Mouse (Mus musculus) adrenal gland, postnatal 10 days (tissue): Measurements from ENCODE around the gene Arvcf. TPM values are rescaled to one million over a fixed set of nuclear protein-coding genes. Genes with fewer than 3 reads are reported as not detected.

Source experiments
- DNase-seq: peaks from one replicate; pipeline ENCODE4 v3.0.0; 2021; ENCODE audit warnings: mixed read lengths
- total RNA-seq, 2 experiments: library from RNA; stranded (reverse); gene quantifications; 2 replicates each; pipeline ENCODE4 v1.2.3; 2021

The Arvcf gene
- total RNA-seq, 2 experiments from 2014 or later: 29.4 to 39.2 TPM

DNA sequence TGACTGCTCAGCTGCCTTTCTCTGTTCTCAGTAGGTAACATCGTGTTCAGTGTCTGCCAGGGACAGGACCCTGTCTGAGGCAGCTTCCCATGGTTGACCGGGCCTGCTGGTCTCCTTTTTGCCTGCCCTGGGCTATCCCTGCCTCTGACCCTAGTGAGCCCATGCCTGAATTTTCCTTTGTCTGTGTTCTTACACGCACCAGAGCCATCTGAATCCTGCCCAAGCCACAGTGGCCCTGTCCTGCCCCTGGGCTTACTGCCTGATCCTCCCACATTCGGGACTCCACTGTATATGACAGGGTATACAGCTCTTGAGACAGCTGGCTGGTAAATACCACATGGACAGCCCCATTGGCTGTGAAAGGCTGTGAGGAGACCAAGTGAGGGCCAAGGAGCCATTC lies 61.8 kb downstream of the Arvcf start:
- no peak for DNase-seq

DNA sequence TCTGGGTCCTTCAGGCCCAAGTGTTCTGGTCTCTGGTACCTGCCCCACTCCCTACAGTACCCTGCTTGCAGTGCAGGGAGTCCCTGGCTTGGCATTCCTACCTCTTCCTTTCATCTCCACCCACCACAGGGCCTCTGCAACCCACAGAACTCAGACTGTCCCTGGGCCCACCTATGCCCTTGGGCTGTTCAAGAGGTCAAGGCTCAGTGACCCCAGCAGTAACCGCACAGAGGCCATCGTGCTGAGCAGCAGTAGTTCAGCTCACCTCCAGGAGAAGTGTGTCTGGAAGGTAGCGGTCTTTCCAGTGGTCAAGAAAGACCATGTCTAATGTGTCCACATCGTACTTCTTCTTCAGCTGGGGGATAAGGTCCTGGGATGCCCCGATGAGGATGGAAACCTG lies 62.4 kb downstream of the Arvcf start:
- DNase-seq: no peak

DNA sequence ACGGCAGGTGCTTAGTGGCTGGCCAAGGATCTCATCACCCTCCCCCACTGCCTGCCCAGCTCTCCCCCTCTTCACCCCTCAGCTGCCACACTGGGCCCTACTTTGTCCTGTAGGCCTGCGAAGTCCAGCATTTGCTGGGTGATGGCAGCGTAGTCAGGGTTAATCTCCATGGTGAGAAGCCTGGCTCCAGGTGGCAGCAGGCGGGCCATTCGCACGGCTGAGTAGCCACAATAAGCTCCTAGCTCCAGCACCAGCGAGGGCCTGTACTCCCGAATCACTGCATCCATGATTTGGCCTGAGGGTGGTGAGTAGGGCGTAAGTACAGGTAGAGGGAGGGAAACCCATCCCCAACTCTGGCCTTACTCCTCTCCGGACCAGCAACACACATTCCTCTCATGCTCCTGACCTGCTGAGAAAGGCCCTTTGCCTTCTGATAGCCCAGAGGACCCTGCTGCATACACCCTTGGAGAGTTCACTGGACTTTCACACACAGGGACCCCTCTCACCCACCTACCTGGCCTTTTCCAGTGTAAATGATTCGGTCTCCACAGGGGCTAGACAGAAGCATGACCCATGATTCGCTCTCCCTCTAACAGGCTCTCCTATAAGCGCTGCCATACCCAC lies 63.2 kb downstream of the Arvcf start:
- no peak for DNase-seq

DNA sequence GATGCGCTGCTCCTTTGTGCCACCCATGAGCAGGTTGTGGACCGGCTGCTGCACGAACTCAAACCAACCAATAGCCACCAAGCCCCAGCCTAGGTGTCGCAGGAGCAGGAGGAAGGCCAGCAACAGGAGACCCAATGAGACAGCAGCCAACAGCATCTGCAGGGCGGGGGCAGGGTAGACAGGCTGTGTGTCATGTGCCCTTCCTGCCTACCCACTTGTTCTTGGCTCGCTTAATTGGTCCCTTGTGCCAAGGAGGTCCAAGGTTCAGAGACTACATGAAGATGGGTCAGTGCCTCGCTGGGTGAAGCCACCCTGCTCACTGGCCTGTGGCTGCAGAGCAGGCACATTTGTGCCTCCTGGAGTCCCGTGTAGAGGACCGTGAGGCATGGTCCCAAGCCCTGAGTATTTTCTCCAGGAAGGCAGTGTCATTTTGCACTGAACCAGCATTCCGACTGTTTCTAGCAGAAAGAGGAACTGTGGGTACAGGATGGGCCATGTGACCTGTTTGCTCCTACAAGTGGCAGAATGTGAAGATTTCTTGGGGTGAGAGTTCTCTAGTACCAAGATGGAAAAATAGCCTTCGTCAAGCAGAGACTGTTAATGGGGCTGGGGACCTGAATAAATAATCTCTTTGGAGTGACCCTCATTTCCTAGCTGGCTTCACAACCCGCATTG lies 64.0 kb downstream of the Arvcf start:
- peak; percentile 87 for DNase-seq

DNA sequence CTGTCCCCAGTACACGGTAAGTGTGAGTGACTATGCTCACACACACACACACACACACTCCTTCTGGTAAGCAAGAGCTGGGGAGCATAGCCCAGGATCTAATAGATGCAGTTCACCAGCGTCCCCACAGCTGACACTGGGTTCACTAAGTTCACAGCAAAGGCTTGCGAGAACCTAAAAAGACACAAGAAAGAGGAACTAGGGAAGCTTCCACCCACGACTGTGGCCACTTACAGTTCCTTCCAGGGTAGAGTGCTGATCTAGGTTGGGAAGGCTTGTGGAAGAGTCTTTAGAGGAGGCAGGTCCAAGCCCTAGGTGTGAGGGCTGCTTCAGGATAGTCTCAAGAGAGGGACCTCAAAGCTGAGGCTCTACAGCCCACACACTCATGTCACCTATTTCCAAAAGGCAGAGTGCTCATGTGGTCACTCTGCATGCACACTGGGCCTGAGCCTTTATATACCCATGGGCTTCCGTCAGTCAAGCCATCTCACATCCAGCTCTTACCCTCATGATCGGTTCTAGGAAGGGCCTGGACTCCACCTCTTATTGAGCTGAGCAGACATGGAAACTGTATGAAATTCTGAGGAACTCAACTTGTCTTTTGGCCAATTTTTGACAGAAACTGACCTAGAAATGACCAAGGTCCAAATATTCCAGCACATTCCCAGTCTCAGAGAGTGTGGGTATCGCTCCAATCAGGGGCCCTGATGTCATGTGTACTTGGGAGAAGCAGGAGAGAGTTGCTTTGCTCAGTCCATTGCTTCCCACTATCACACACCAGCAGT lies 65.2 kb downstream of the Arvcf start:
- DNase-seq: no peak

DNA sequence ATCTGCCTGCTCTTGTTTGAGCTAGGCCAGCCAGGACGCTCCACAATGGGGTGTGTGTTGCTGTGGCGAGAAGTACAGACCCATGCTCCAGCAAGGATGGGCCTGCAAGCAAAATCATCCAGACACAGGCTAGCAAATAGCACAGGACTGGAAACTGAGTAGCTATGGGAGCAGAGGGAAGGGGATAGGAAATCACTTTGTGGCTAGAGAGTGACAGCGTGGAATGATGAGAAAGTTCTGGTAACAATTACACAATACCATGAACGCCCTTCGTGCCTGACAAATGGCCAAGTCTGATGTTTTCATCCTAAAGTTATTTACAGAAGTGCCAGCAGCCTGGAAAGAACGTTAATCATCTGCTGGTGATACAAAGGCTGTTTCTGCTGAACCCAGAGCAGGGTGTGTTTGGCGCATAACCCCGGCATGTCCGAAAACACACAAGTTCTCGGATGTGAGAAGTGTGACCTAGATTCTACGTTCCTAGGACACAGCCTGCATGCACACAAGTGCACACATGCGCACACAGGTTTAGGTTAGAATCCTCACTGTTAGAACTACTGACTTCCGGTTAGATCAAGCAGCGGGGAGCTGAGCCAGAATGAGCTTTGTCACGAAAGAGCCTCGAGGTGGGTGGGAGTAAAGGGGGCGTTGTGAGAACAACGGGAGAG lies 68.2 kb downstream of the Arvcf start:
- peak; percentile 69 for DNase-seq

DNA sequence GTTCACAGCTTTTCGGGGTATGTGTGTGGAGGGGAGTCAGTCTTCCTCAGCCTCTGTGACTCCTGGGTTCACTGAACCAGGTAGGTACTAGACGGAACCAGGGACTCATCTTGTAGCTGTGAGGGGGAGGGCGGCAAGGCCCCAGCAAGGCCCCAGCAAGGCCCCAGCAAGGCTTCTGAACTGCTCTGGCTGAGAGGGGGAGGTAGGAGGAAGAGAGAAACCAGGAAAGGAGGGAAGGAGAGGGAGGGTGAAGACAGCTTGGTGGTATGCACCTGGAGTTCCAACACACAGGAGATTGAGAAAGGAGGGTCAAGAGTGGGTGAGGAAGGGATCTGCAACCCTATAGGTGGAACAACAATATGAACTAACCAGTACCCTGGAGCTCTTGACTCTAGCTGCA lies 68.9 kb downstream of the Arvcf start:
- DNase-seq: no peak

DNA sequence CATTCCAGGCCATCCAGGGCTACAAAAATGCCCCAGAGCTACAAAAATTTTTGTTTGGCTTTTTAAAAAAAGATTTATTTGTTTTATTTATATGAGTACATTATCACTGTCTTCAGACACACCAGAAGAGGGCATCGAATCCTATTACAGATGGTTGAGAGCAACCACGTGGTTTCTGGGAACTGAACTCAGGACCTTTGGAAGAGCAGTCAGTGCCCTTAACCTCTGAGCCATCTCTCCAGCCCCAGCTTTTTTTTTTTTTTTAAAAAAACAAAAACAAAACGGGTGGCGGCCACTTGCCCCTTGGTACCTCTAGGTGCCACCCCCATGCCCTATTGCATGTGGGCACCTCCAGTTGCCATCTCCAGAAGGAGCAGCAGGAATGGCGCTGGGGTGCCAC lies 69.5 kb downstream of the Arvcf start:
- DNase-seq: no peak

DNA sequence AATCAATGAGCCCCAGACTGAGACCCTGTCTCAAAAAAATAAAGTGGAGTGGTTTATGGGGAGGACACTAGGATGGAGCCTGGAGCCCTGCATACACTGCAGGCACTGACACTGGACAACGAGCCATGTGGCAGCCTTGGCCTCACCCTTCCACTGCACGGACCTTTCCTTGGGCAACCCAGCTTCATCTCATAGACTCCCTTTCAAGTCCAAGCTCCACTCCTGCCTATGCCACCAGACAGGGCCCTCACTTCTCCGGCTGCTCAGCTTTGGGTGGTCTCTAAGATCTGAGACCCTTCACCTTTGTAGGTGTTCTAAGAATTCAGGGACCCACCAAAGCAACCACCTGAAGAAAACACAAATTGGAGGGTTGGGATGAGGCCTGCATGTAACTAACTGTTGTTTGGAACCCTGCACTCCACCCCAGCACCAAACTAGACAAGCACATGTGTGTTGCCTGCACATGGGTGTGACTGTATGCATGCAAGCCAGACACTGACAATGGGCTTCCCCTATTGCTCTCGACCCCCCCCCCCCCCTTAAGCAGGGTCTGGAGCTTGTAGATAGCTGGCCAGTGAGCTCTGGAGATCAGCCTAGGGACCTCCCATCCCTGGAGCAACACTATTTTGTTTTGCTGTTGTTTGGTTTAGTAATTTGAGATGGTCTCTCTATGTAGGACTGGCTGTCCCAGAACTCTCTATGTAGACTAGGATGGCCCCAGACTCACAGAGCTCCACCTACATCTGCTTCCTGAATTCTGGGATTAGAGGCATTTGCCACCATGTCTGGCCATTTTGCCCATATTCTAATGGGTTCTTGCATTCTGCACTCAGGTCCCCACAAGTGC lies 71.0 kb downstream of the Arvcf start:
- DNase-seq: no peak

DNA sequence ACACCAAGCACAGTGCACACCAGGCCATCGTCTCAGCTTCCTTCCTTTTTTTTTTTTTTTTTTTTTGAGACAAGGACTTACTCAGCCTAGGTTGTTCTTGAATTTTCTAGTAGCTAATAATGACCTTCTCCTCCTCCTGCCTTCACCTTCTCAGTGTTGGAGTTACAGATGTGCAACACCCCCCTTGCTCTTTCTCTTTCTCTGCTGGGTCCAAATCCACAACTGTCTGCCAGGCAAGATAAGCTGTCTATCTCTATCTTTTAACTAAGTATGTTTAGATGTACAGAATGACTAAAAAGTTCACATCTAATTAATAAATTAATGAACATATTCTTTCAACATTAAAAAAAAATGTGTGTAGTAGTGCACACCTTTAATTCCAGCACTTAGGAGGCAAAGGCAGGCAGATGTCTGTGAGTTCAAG lies 71.6 kb downstream of the Arvcf start:
- DNase-seq: no peak

DNA sequence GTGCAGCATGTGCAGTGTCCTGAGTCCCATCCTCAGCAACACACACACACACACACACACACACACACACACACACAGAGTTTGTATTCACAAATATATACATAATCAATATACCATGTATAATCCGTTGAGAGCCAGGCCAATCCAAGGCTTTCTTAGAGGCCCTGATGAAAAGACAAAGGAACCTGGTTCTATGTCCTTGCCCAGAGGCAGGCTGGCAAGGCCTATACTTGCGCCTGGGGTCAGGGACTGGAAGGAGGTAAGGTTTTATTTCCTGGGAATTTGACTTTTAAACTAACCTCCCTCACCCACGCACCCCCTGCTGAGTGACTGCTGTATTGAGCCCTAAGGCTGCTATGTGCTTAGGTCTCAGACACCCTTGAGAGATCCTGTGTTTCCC lies 72.6 kb downstream of the Arvcf start:
- no peak for DNase-seq

DNA sequence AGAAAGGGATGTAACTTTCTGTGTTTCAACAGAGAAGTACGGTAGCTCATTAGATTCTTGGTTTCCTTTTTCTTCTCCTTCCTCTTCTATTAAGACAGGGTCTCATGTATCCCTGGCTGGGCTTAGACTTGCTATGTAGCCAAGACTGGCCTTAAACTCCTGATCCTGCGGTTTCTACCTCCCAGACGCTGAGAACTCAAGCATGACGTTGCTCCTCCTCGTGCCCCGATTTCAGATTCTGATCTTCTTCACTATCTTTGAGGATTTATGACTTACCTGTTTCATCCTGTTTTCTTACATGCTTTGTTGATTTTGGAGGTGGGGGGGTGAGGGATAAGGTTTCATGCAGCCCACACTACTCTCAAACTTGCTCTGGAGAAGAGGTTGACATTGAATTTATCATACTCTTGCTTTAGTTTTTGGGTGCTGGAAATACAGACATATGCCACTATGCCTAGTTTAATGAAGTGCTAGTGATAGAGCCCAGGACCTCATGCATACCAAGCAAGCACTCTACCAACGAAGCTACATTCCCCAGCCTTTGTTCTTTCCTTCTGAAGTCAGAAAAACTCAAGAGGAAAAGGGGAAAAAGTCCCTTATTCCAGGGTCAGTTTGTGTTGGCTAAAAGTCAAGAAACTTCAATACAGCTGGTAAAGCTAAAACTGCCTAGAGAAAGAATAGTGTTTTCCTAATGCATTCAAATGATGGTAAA lies 75.4 kb downstream of the Arvcf start:
- DNase-seq: no peak

DNA sequence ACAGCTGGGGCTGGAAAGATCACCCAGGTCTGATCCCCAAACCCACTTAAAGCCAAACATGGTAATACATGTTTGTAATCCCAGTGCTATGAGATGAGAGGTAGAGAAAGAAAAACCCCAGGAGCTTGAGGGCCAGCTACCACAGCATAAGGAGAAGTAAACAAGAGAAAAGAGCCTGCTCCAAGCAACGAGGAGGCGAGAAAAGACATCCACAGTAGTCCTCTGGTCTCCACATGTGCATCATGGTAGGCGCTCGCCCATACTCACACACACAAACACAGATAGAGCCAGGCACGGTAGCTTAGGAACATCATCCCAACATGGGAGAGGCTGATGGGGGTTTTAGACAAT lies 75.9 kb downstream of the Arvcf start:
- no peak for DNase-seq

DNA sequence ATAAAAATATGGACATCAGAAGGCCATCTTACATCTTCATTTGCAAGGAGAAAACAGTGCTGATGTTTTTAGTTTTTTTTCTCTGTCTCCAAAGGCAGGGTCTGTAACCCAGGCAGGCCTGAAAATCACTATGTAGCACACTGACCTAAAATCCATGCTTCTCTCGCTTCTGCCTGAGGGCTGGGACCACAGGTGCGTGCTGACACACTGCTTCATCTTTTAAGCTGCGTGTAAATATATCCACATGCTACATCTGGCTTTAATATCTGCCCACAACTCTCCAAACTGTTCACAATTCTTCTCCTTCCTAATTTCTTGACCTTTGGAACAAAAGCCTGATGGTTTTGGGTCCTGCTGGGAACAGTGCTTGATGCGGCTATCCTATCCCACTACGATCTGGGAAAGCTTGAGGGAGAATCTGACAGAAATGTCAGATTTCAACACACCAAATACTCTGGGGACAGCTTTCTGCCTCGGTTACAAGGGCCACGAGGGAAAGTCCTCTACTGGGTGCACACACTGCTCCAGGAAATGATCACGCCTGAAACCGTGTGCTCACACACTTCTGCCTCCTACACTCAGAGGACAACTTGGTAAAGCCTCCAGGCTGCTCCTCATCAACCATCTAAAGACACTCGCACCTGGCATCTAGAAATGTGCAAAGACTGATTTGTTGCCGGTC lies 76.5 kb downstream of the Arvcf start:
- no peak for DNase-seq

DNA sequence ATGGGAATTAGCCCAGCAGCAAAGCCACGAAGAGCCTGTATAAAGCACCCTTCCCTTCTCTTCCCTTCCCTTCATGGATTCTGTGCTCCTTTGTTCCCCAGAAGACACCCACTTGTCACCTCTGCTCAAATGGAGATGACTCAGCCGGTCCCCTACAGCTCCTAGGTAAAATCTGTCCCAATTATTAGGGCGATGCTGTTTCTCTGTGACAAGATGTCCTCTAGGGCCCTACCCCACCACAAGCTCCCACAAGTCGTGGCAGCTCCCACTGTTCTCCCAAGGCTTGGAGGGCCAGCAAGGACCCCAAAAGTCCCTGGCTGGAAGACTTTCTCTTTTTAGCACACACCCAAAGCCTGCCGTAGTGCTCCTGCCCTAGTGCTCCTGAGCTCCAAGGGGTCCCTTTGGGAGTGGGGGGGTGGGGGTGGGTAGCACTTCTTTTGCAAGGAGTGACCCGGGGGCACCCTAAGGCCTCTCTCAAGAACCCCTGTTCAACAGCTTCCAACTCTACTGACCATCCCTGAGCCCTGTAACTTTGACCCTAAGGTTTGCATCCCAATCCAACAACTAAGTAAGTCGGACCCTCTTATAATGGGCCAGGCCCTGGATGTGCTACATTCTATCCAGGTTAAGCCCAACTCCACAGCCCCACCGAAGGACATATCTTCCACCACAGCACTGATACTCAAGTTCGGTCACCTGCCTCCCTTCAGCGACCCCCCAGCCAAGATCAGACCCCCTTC lies 77.7 kb downstream of the Arvcf start:
- no peak for DNase-seq

DNA sequence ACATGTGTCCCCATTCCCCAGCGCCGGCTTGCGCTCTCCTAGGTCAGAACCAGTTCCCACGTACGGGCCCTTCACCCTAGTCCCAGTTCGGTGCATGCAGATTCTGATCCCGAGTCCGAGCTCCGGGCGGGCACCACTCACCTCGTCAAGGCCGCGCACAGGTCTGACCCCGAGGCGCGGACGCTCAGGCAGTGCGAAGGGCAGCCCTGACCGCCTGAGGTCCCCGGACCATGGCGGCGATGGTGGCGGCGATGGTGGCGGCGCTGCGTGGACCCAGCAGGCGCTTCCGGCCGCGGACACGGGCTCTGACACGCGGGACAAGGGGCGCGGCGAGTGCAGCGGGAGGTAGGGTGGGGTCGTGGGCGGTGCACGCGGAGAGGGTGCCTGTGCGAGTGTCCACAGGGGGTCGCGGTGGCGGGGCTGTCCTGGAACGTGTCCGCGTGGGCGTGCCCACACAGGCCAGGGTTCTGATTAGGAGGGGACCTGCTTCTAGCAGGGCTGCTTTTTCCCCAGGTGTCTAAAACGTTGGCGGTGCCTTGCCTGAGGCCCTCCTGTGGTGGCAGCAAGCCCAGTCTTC lies 78.3 kb downstream of the Arvcf start, which contains the start of gene Txnrd2:
Gene Txnrd2, plus strand, starts transcription at position 170 of the 577 bp plus-strand sequence.
- DNase-seq: peak; percentile 90

DNA sequence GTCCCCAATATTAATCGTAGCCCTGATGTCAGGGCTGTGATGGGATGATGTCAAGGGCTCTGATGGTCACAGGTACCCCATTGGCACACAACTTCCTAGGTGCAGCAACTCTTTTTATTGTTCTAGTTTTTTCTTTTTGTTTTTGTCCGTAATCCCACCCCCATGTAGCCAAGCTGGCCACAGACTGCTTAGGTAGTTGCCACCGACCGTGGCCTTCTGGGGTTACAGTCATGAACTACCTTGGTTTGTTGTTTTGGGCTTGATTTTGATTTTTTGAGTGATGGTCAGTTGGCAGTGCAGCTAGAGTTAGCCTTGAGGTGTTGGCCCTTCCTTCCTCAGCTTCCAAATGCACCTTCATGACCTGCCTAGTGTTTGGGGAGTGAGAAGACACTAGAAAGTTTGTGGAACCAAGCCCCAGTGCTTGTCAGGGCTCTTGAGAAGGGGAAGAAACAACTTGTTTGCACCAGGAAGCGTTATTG lies 78.9 kb downstream of the Arvcf start, which contains the start of gene Comt:
Gene Comt, minus strand, starts transcription at position 51 of the 479 bp plus-strand sequence.
- DNase-seq: no peak

DNA sequence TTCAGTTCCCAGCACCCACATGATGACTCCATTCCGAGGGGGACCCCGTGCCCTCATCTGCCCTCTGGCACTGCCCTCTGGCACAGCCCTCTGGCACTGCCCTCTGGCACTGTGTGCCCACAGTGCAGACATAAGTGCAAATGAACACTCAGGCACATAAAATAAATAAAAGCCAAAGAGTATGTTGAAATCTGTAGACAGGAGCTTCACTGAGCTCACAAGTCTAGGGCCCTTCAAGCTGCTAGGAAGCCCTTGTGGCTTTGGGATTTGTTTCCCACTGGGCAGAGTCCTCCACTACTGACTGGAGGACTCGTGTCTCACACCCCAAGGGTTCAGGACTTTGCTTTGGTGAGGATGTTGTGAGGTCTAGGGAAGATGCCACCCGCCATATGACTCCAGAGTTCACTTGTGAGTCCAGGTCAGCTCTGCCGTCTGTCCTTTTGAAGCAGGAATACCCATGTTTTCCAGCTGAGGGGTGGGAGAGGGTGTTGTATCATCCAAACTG lies 80.1 kb downstream of the Arvcf start:
- DNase-seq: no peak

DNA sequence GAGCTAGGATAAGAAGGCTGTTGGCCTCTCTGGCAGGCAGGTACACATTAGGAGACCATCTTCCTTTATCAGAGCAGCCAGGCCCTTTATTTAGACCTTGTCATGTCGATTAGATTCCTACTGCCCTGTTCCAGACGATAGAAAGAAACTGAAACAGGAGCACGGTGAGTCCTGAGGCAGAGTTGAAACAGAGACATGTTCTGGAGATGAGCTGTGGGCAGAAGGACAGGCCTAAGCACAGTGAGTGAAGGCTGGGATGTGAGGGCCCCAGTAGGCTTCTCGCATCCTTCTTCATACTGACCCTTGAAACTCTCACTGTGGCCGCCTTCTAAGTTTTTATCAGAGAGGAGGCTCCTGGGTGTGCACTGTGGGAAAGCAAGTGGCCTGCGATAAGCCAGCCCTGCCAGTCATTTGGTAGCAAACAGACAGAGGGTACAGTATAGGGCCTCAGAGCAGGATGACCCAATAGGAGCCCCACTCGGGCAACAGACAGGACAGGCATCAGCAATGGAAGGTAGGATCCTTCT lies 80.6 kb downstream of the Arvcf start:
- DNase-seq: no peak
